Comparison of ENCODE assay signal across 8 mouse cellular contexts in the genomic region with DNA sequence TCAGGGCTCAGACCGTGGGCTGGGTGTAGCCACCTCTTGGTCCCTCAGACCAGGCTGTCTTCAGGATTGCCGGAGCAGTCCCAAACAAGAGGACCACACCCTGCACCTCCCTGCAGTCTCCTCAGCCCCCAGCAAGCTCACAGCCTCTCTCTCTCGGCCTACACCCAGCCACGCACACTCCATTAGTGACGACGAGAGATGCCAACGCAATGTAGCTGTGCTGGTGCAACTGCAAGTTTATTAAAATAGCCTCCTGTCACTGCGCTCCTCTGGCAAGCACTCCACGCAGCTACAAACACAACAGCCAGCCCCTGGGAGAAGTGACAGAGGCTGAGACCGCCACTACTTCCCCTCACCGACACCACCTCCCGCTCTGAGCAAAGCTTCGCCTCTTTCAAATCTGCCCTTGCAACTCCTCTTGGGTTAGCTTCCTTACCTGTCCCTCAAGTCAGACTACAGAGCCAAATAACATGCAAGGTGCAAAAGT. TPM values are rescaled to one million over a fixed set of nuclear protein-coding genes. Genes with fewer than 3 reads are reported as not detected.
A peak's percentile ranks its signal among the peaks of the same experiment; 100 is the strongest.
DNase-seq lines count a peak whose midpoint lies in the region.

No protein-coding gene starts in this region.

- peak; percentile 79 to 83 for DNase-seq in layer of hippocampus, adult 18-20 months (ENCODE audit: low spot score in 2 of 2)
- DNase-seq in layer of hippocampus, postnatal 25 days (ENCODE audit: extremely low spot score in 1 of 2, low spot score in 1 of 2) = no peak
- peak; percentile 44 for DNase-seq in adipocyte (ENCODE audit: low spot score)
- peak; percentile 68 for DNase-seq in gastrocnemius, adult 18-20 months (ENCODE audit: low spot score)
- peak; percentile 82 for DNase-seq in layer of hippocampus, adult 9-11 months
- DNase-seq in right cerebral cortex, postnatal 10 days (ENCODE audit: low spot score in 2 of 2) = peak; percentile 78 to 86
- no peak for DNase-seq in liver
- DNase-seq in adrenal gland, adult 2 months = no peak

RNA-seq across cellular contexts. Expression of gene Nfix, which starts 25.0 kb away (rescaled TPM):
- total RNA-seq in layer of hippocampus, adult 18-20 months (2021) = 100 to 1,000 TPM; 379 to 429 TPM
- 100 to 1,000 TPM; 406 to 477 TPM for total RNA-seq in layer of hippocampus, postnatal 25 days (2021)
- total RNA-seq in gastrocnemius, adult 18-20 months (2021) = 100 to 1,000 TPM; 481 to 528 TPM
- total RNA-seq in adrenal gland, adult 2 months (2021) = 100 to 1,000 TPM in 1 of 2 experiments, 10 to 100 TPM in 1; 91.3 to 113 TPM
- 47.0 and 59.9 TPM in 2 replicates for polyA plus RNA-seq in adrenal gland, adult 2 months (2012; rRNA removed)

RNA-seq across cellular contexts. Expression of gene Dand5, which starts 47.5 kb away (rescaled TPM):
- 10 to 100 TPM; 10.7 to 10.9 TPM for total RNA-seq in layer of hippocampus, adult 18-20 months (2021)
- 10 to 100 TPM in 1 of 2 experiments, 1 to 10 TPM in 1; 9.3 to 10.6 TPM for total RNA-seq in layer of hippocampus, postnatal 25 days (2021)
- 10 to 100 TPM; 12.8 to 12.9 TPM for total RNA-seq in gastrocnemius, adult 18-20 months (2021)
- total RNA-seq in adrenal gland, adult 2 months (2021) = 10 to 100 TPM; 11.5 to 12.2 TPM
- 5.1 and 7.0 TPM in 2 replicates for polyA plus RNA-seq in adrenal gland, adult 2 months (2012; rRNA removed)

RNA-seq across cellular contexts. Expression of gene G430095P16Rik, which starts 52.3 kb away (rescaled TPM):
- total RNA-seq in layer of hippocampus, adult 18-20 months (2021) = not detected
- not detected for total RNA-seq in layer of hippocampus, postnatal 25 days (2021)
- total RNA-seq in gastrocnemius, adult 18-20 months (2021) = under 1 TPM; 0.34 to 0.45 TPM
- under 1 TPM in 1 of 2 experiments, not detected in 1; 0.59 TPM for total RNA-seq in adrenal gland, adult 2 months (2021)
- polyA plus RNA-seq in adrenal gland, adult 2 months (2012; rRNA removed) = 0.26 and 0.76 TPM in 2 replicates

RNA-seq across cellular contexts. Expression of gene Gadd45gip1, which starts 56.2 kb away (rescaled TPM):
- total RNA-seq in layer of hippocampus, adult 18-20 months (2021) = 10 to 100 TPM; 27.3 to 27.4 TPM
- 10 to 100 TPM; 23.7 to 27.3 TPM for total RNA-seq in layer of hippocampus, postnatal 25 days (2021)
- 10 to 100 TPM; 22.9 to 24.2 TPM for total RNA-seq in gastrocnemius, adult 18-20 months (2021)
- 10 to 100 TPM; 72.6 to 74.9 TPM for total RNA-seq in adrenal gland, adult 2 months (2021)
- polyA plus RNA-seq in adrenal gland, adult 2 months (2012; rRNA removed) = 141 and 196 TPM in 2 replicates

Comparison
In these comparisons a context has a peak if more than half of its experiments do, and no peak if none do; other contexts are left out.
1. DNase-seq: peak in layer of hippocampus, adult 18-20 months (2 of 2), adipocyte (single experiment), gastrocnemius, adult 18-20 months (single experiment), layer of hippocampus, adult 9-11 months (single experiment) and right cerebral cortex, postnatal 10 days (2 of 2); none in layer of hippocampus, postnatal 25 days (0 of 2), liver (single experiment) and adrenal gland, adult 2 months (single experiment).